Mouse (Mus musculus) cerebellum, adult 8-10 months (tissue): ENCODE data around the gene Ror2.

Experiments used
- DNase-seq: peaks from one replicate; pipeline ENCODE4 v3.0.0; 2022

The Ror2 gene

DNA sequence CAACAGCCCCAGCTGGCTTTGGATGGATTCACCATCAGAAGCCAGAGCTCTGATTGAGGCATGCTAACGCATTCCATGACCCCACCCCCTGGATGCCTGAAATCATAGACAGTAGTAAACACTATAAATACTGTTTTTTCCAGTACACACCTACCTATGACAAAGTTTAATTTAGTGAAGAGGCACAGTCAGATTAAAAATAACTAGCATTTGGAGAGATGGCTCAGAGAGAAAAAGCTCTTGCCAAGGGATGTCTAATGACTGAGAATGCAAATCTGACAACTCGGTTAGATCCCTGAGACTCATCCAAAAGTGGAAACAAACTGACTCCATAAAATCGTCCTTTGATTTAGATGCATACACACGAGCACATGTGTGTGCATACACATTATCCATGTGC is 15.4 kb downstream of the Ror2 start:
- no peak for DNase-seq

- DNase-seq, result no peak
Observed at GRCm38 (mm10) chr13:53268541-53268940, 17.4 kb downstream of the Ror2 start.

DNA sequence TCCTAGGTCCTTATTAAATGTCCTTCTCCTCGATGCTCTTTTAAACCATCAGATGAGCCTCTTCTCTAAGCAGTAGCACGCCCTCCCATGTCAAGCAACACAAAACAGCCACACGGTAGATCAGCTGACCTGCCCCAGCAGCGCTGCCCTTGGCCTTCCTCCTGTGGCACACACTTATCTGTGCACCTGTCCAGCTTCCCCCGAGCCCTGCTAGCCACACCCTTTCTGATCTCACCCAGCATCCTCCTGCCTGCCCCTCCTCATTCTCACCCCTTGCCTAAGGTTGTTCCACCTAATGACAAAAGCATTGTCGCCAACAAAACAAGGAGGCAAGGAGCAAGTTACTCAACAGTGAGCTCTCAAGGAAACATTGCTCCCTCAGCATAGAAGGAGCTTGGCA is 18.1 kb downstream of the Ror2 start:
- DNase-seq, result no peak

- DNase-seq, result no peak
Observed at GRCm38 (mm10) chr13:53267155-53267554, 18.8 kb downstream of the Ror2 start.

DNA sequence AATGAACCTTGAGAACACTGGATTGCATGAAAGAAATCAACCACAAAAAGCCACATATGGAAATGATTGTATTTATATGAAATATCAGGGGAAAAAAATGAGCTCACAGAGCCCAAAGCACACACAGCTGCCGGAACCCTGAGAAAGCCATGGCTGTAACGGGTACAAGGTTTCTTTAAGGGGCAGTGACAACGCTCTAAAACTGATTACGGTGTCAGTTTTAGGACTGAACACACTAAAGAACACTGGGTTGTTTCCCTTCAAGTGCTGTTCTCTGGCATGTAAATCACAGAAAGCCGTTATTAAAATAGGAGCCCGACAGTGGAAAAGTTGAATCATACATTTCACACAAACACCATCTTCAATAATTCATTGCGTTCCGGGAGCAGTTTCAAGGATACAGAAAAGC is 19.4 kb downstream of the Ror2 start:
- DNase-seq, result no peak

- no peak for DNase-seq
Observed at GRCm38 (mm10) chr13:53264896-53265295, 21.0 kb downstream of the Ror2 start.

DNA sequence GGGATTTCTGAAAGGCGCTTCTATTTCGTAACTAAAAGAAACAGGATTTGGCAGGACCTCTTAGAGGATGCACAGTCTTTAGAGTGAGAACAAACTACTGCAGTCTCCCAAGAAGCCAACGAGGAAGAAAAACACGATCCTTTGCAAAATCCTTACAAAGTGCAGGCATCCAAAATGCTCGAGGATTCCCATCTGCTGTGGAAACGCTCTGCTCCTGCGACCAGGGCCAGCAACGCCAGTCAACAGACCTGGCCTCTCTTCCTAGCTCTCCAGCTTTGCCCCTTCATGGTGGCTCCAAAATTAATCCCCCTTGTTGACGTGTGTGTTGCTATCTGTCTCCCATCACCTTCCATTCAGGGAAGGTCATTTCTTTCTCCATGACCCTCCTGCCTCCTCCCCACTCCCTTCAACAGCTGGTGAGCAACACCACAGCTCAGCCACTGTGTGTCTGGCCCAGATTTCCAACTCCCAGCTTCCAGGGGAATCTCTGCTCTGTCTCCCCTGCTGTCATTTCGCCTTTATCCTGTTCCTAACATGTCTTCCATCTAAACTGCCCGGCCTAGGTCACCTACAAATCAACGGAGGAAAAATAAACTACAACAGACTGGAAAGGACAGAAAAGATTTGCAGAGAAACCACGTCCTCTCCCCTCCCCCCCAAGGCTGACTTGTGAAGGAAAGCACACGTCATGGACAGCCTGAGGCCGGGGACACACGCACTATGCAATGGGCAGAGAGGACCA is 23.2 kb downstream of the Ror2 start:
- DNase-seq, result no peak

- no peak for DNase-seq
Observed at GRCm38 (mm10) chr13:53261106-53261771, 24.7 kb downstream of the Ror2 start.

- DNase-seq, result no peak
Observed at GRCm38 (mm10) chr13:53258943-53259342, 27.0 kb downstream of the Ror2 start.

- no peak for DNase-seq
Observed at GRCm38 (mm10) chr13:53258497-53258896, 27.4 kb downstream of the Ror2 start.

DNA sequence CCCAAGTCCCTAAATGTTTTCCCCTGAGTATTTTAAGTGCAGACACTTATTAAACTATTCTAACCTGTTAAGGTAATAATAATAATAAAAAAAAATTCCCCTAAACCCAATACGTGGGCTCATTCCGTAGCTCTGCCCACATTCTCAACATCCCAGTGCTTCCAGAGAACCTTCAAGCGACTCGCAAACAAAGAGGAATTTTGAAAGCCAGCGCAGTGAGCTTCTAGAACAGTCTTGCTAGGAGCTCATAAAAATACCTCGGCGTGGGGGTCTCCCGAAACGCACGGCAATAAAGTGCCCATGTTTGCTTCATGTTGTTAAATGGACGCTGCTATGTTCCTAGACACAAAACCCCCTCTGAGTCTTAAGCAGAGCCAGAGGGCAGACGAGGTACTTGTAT is 32.7 kb downstream of the Ror2 start:
- DNase-seq, result no peak

DNA sequence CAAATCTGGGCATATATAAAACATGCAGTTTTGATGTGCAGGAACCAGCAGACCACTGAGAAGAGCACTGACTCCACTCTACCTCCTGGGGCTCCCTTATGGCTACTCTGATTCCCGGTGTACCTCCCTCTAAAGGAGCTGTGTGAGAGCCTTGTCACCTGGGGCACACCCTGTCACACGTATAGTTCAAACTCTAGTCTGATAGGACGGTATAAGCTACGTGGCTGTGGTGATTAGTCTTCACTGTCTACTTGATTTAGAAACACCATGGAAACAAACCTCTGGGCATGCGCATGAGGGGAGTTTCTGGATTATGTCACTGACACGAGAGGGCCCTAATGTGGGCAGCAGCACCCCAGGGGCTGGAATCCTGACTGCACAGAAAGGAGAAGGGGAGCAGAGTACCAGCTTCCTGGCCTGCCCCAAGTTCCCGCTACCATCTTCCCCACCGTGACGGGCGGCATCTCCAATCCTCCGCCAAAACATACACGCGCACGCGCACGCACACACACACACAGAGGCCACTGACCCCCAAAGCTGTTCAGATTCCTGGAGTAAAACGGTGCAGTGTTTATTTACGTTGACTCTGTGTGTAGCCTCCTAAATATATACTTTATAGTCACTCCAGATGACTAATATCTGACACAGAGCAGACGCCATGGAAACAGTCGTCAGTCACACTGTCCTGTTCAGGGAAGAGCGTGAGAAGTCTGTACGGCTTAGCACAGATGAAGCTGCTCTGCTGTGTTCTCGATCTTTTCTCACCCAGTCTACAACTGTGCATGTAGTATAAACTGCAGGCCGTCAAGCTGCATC is 37.1 kb downstream of the Ror2 start:
- DNase-seq, result no peak

DNA sequence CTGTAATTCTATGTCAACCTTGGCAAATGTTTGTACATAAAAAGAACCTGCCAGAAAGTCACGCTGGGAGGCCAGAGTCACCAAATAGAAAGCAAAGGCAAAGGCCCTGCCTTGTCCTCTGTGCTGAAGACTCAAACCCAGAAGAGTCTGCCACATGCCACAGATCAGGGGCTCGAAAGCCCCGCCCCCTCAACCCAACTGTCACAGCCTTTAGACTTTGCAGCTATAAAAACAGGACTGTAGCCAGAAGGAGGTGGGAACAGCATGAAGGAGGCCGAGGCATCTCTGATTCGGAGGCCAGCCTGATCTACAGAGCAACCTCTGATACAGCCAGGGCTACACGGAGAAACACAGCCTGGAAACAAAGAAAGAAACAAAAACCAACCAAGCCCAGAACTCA is 37.8 kb downstream of the Ror2 start:
- DNase-seq, result no peak

- no peak for DNase-seq
Observed at GRCm38 (mm10) chr13:53247175-53247574, 38.7 kb downstream of the Ror2 start.

GRCm38 (mm10) chr13:53244151-53244550 is 41.8 kb downstream of the Ror2 start:
- DNase-seq, result no peak

DNA sequence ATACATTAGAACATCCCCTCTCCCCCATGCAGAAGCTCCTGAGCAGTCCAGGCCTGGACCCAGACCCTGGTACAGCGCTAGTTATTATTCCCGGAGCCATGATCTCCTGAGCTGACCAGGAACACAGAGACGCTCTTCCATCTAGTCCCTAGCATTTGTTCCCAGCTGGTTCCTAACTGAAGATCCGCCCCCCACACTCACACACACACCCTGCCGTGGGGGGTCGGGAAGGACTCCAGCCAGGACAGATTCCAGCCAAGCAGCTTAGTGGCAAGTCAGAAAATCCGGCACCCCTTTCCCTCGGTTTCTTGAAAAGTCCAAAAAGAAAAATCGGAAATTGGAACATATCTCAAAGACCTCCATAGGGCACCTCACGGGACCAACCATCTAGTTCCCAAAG is 48.5 kb downstream of the Ror2 start:
- DNase-seq, result no peak

GRCm38 (mm10) chr13:53236434-53237401 is 49.2 kb downstream of the Ror2 start:
- no peak for DNase-seq

GRCm38 (mm10) chr13:53235953-53236352 is 50.0 kb downstream of the Ror2 start:
- no peak for DNase-seq

GRCm38 (mm10) chr13:53234844-53235243 is 51.1 kb downstream of the Ror2 start:
- no peak for DNase-seq

DNA sequence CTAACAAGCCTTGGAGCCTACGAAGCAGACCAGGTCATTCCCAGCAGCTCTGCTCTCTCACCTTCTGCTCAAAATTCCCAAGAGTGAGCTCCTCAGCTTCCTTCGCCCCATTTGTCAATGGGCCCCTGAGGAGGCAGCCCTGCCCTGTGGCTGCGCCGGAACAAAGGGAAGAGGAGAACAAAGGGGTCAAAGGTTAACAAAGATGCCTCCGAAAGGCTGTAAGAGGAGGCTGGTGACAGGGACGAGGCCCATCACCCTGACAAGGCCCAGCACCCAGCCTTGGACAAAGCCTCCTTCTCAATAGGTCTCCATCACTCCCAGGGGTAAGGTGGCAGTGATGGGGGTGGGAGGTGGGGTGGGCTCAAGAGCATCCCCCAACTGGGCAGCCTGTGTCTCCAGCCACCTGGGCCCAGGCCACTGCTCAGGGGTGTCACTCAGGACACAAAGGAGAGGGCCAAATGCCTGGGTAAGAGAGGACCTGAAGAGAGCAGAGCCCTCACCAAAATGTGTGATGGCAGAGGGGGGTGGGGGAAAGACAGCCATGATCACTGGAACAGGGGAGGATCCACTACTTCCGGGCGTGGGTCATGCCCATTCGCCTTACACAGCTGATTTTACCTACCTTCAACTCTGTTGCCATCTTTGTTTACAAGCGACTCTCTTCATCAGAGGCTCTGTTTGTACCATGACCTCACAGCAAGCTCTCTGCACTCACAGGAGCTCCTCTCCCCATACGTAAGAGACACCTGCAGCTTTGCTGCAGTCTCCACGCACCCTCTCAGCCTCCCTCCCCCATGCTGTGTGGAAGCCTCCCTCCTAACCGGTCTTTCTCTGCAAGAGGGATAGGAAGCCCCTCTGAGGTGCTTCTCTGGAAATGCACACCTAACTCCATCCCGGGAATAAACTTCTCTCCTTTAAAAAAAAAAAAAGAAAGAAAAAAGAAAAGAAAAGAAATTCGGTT is 51.8 kb downstream of the Ror2 start:
- no peak for DNase-seq

DNA sequence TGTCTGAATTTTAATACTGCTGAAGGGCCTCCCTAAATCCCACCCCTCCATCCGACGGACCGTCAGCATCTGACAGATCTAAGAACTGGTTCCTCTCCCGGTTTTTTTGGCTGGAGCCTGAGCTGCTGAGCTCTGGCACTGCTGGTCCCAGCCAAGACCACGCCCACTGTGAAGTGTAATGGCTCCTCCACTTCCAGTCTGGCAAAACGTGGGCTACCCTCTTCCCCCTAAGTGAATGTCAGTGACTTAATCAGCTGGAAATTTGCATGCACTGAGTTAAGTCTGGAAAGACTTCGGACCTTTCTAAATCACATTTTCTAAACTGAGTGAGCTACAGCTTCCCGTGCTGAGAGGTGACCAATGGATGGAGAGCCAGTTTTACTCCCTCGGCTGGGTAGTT is 52.5 kb downstream of the Ror2 start:
- DNase-seq, result no peak
